Mouse (Mus musculus) cerebellum, adult 18-20 months (tissue): Measurements from ENCODE around the gene Usp34.
A peak's percentile ranks its signal among the peaks of the same experiment; 100 is the strongest.
"Not testable (repeated sequence)": the region's sequence is repeated elsewhere in the genome, so short reads cannot be mapped to it uniquely, and the experiment has no call there.

ENCODE experiments used
- DNase-seq, 2 experiments: peaks; one replicate each; pipeline ENCODE4 v3.0.0; 2021

The Usp34 gene

DNA sequence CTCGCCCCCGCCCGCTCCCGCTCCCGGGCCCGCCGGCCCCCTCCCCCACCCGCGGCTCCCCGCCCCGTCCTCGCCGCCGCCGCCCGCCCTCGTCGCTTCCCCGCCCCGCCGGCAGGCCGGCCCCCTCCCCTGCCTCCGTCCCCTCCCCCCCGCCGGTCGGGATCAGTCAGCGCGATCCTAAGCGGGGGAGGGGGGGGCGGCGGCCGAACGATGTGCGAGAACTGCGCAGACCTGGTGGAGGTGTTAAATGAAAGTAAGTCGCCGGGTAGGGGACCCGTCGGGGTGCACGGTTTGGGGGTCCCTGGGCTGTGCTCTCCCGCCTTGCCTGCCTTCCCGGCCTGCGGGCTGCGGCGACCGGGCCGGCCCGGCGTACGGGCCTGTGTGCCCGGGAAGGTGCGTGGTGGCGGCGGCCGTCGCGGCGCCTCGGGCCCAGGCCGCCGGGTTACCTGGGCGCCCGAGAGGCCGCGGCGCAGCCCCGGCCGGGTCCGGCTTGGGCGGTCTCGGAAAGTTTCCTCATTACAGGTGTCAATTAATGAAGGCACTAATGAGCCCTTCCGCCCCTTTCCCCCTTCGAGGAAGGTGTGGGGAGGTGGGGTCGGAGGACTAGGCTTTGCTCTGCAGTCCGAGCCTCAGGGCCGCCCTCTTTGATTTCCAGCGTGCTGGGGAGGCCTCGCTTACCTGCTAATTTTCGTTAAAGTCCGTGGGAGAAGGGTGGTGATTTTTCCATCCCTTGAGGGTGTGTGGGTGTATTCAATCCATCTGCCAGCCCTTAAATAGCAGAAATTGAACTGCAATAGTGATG is at the start of gene Usp34:
Usp34 (plus strand) TSS at position 132 of the 802 bp plus-strand sequence.
- DNase-seq, result peak; percentile 62 to 78

DNA sequence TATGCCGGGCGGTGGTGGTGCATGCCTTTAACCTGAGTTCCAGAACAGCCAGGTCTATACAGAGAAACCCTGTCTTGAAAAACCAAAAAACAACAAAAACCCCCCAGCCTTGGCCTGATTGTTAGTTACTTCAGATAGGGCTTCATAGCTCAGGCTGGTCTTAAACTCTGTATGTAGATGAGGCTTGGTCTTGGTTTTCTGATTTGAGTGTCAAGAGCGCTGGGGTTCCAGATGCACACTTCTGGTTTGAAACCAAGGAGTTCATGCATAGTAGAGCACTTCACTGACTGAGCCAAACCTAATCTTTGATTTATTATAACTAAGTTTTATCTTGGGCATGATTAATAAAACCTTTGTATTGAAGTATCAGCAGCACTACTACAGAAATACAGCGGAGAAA is 47.6 kb upstream of the Usp34 start:
- DNase-seq, result no peak

DNA sequence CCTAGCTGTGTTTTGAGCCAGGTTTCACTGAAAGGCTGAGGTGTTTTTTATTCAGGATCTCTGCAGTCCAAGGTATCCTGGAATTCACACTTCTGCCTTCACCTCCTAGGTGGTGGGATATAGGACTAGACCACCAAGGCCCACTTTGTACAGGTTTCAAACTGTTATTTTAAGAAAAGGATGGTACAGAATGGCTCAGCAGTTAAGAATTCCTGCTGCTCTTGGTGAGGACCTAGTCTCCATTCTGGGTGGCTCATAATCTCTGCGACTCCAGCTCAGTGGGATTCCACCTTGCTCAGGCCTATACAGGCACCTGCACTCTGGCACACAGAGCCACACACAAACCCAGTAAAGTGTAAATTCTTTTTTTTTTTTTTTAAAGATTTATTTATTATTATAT is 47.2 kb upstream of the Usp34 start:
- DNase-seq, result no peak

- no peak for DNase-seq
Measured at GRCm38 (mm10) chr11:23260186-23260585, 46.5 kb upstream of the Usp34 start.

- no peak for DNase-seq
Measured at GRCm38 (mm10) chr11:23261490-23261889, 45.2 kb upstream of the Usp34 start.

DNA sequence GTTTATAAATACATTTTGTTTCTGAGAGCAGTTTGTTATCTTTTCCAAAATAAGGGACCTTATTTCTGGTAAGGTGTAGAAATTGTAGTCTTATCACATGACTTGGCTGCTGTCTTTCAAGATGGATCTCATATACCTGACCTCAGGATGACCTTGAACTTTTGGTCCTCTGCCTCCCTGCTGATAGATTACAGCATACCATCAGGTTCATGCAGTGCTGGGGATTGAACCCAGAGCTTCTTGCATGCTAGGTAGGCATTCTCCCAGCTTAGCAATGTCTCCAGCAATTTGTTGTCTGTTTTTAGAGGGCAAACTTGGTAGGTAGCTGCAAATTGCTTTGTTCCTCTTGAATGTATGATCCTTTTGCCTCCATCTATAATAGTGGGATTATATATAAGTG is 41.7 kb upstream of the Usp34 start:
- no peak for DNase-seq

DNA sequence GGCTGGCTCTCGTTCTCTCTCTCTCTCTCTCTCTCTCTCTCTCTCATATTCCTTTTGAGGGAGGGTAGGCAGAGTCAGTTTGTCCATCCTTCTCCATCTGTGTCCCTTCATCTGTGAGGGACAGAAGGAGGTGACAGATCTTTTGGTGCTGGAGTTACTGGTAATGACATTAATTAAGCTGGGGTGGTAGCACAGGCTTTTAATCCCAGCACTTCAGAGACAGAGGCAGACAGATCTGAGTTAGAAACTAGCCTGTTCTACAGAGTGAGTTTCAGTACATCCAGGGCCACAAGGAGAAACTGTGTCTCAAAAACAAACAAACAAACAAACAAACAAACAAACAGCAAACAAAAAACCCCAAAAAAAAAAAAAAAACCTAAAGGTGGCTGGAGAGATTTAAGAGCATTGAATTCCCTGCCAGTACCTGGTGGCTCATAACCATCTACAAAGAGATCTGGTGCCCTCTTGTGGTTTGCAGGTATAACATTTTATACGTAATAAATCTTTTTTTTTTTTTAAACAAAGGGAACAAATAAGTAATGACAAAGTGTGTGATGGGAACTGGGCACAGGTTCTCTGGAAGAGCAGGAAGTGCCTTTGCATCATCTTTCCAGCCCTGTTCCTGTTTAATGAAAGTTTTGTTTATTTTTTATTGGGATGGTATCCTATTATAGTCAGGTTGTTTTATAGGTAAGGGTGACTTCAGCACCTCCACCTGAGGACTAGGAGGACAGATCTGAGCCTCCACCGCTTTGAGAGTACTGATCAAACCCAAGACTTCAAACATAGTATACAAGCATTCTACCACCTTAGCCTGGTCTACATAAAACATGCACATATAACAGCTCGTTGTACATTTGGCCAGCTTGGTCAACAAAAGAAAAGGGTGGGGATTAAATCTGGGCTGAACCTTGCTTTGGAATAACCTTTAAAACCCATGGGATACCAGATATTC is 34.6 kb upstream of the Usp34 start:
- DNase-seq, result peak; percentile 46 to 58

DNA sequence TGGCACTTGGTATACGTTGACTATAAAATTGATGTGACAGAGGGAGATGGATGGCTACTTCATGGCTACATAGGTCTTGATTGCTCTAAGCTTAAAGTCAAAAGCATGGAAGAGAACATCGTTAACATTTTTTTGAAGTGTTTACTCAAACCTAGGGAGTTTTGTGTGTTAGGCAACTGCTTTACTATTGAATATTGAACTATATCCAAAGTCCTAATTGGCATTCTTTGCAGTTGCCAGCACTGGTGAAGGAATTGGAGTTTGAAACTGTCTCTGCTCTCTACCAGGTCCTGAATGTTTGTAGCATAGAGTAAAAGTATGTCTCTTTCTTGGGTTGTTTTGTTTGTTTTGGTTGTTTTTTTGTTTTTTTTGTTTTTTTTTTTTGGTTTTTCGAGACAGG is 30.9 kb upstream of the Usp34 start:
- no peak for DNase-seq

DNA sequence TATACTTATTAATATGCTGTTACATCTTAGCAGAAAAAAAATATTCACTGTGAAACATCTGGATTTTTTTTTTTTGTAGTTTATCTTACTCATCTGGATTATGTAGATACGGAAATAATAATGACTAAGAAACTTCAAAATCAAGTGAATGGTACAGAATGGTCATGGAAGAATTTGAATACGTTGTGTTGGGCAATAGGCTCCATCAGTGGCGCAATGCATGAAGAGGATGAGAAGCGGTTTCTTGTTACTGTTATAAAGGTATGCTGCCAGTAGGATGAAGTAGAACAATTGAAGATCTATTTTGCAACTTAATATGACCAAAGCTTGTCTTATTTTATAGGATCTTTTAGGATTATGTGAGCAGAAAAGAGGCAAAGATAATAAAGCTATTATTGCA is 22.2 kb upstream of the Usp34 start:
- DNase-seq, result no peak

- not testable (repeated sequence) for DNase-seq
Measured at GRCm38 (mm10) chr11:23288866-23289265, 17.8 kb upstream of the Usp34 start.

DNA sequence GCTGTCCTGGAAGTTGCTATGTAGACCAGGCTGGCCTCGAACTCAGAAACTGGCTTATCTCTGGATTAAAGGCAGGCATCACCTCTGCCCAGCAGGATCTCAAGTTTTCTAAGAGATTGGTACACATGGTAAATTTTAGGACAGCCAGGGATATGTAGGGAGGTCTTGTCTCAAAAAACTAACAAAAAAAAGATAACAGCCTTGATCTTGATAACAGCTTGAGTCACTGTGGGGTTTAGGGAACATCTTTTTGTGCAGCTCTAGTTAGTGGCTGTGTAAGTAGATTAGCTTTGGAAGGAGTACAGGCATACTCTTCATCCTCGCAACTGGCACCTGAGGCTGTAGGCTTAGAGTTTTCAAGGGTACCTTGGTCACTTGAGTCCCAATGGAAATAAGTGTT is 9.3 kb upstream of the Usp34 start:
- DNase-seq, result no peak

DNA sequence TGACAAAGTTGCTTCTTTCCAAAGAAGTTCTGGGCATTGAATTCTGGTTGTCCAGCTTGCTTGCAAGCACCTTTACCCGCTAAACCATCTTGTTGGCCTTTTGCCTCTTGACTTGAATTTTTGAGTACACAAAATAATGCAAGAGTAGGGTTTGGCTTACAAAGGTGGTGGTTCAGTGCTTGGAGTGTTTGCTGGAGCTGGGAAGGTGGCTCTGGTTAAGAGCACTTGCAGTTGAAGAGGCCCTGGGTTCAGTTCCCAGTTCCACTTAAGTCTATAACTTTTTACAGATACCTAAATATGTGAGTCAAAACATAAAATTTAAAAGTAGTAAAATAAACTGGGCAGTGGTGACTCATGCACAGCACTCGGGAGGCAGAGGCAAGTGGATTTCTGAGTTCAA is 8.4 kb upstream of the Usp34 start:
- DNase-seq, result no peak

DNA sequence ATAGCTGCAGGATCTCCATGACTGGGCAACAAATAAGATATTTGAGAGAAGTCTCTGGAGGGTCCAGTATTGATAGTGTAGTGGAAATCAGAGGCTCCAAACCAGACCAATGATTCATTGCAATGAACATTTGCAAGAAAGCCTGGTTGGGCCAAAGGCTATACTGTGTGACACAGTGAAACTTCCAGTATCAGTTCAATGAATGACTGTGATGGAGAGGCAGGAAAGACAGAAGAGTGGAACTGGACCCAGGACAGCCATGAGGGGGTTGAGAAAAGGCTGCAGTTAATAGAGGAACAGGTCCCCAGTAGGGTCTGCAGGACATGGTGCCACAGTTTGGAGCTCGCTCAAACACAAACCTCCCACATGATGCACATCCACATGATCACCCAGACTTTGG is 6.8 kb upstream of the Usp34 start:
- no peak for DNase-seq

DNA sequence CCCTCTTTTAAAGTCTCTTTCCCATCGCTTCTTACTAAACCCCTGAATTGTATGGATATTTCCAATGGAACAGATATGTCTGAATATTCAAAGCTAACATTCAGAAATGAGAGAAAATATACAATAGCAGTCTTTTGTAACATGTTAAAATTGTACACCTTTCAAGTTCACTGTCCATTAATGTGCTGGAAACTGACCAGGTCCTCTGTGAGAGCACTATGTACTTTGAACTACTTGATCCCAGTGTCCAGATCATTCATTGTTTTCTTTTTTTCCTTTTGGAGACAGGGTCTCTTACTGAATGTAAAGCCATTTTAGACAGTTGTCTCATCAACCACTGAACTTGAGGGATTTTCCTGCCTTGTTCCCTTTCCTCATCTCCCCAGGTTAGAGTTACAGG is 3.6 kb upstream of the Usp34 start:
- no peak for DNase-seq

GRCm38 (mm10) chr11:23305101-23305672 is 1.5 kb upstream of the Usp34 start:
- DNase-seq, result peak in 1 of 2 experiments; percentile 19

GRCm38 (mm10) chr11:23305673-23306608 is 754 bp upstream of the Usp34 start:
- peak; percentile 97 to 99 for DNase-seq

GRCm38 (mm10) chr11:23307566-23307920 is 848 bp downstream of the Usp34 start:
- no peak for DNase-seq

DNA sequence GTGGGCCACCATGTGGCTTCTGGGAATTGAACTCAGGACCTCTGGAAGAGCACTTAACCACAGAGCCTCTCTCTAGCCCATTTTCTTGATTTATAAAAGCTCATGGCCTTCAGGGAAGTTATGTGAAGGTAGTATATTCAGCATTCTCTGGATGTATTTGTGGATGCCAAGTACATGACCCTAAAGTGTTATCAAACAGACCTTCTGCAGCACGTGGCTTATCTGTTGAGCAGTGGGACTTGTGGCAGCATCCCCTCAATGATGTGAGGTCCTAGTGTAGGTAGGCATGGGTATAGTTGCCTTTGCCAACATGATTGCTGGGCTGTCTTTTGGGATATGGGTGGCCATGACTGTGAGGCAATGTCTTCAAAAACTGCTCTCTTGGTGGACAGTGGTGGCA is 6.8 kb downstream of the Usp34 start:
- DNase-seq, result no peak

DNA sequence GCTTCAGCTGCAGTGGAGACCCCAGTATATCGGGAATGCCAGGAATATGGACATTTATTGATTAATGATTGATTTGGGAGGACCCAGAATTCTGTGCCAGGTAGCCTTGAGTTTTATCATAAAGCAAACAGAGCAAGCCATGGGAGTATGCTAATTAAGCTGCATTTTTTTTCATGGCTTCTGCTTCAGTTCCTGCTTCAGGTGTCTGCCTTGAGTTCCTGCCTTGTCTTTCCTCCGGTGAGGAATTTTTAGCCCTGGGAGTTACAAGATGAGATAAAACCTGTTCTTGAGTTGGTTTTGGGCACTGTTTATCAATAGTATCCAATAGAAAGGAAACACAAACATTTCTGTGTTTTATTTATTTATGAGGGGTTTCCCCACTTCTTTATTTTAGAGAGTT is 22.7 kb downstream of the Usp34 start:
- no peak for DNase-seq

DNA sequence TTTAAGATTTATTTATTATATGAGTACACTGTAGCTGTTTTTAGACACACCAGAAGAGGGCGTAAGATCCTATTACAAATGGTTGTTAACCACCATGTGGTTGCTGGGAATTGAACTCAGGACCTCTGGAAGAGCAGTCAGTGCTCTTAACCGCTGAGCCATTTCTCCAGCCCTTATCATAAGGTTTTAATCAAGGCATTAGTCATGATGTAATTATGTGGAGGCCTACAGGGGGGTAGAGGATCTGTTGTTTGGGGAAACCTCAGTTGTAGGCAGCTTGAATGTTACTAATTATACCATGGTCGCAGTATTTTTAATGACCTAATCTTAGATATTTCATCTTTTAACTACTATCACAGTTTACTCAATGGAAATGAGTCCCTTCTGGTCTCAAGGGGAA is 25.4 kb downstream of the Usp34 start:
- DNase-seq, result no peak

DNA sequence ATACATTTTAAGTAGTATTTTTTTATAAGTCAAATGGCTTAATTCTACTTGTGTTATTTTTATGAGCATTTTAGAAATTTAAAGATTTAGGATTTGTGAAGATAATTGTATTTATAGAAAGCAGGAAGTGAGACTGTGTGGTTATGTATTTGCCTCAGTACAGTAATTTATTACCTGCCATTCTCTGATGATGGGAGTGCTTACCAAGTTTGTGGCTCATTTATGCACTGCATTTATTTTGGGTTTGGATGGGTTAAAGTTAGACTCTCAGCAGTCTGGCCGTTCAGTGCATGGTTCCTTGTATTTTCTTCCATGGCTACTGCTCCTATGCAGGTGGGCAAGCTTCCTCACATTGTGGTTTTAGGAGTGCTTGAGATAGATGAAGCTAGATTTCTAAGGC is 28.5 kb downstream of the Usp34 start:
- no peak for DNase-seq

- not testable (repeated sequence) for DNase-seq
Measured at GRCm38 (mm10) chr11:23357226-23357625, 50.5 kb downstream of the Usp34 start.
